Mouse (Mus musculus) MEL (cell line): ENCODE measurements at regions not wholly inside any gene's neighbourhood (a gene's known extent, or its start where the extent isn't known, plus 50 kb on each side); places are given as distances from the start of the nearest gene placed in this dataset.

ENCODE experiments used
- DNase-seq: peaks from one replicate; pipeline ENCODE4 v3.0.0; 2011; ENCODE audit warnings: low read depth, low spot score
- H3K27ac ChIP-seq: 2 replicates; pipeline ENCODE4 v1.5.1; 2012; ENCODE audit warnings: low read depth, mild to moderate bottlenecking, control low read depth, low read length, moderate library complexity; ENCODE audit not compliant: control insufficient read depth
- H3K27me3 ChIP-seq, 2 experiments: fragments of 150-350 bp in 1 of 2; sonication (generic) in 1 of 2; 2 replicates each; pipeline ENCODE4 v1.6.1; 2012; ENCODE audit warnings: low read length in 2 of 2, mild to moderate bottlenecking in 2 of 2, improper control_type of control experiment in 1 of 2, moderate library complexity in 1 of 2; ENCODE audit not compliant: insufficient read depth in 2 of 2, control insufficient read depth in 1 of 2
- H3K36me3 ChIP-seq, 2 experiments: 2 replicates each; pipeline ENCODE4 v1.6.1; 2012 to 2014; ENCODE audit warnings: low read length in 2 of 2, improper control_type of control experiment in 1 of 2, inconsistent platforms in 1 of 2, mild to moderate bottlenecking in 1 of 2; ENCODE audit not compliant: insufficient read depth in 2 of 2, control insufficient read depth in 1 of 2
- H3K4me1 ChIP-seq, 2 experiments: fragments of 150-350 bp in 1 of 2; sonication (generic) in 1 of 2; 2 replicates each; pipeline ENCODE4 v1.6.1; 2012; ENCODE audit warnings: low read length in 2 of 2, improper control_type of control experiment in 1 of 2, mild to moderate bottlenecking in 1 of 2; ENCODE audit not compliant: insufficient read depth in 2 of 2, control insufficient read depth in 1 of 2
- H3K4me3 ChIP-seq, 2 experiments: fragments of 150-350 bp in 1 of 2; sonication (generic) in 1 of 2; 2 replicates each; pipeline ENCODE4 v1.5.1; 2012; ENCODE audit warnings: low read depth in 2 of 2, low read length in 2 of 2, mild to moderate bottlenecking in 2 of 2, moderate library complexity in 2 of 2, control low read depth in 1 of 2, improper control_type of control experiment in 1 of 2; ENCODE audit not compliant: control insufficient read depth in 1 of 2, insufficient read depth in 1 of 2
- H3K79me2 ChIP-seq: 2 replicates; pipeline ENCODE4 v1.6.1; 2012; ENCODE audit warnings: mild to moderate bottlenecking, low read length, moderate library complexity; ENCODE audit not compliant: control insufficient read depth, poor library complexity, insufficient read depth
- H3K9ac ChIP-seq: 2 replicates; pipeline ENCODE4 v1.6.1; 2012; ENCODE audit warnings: low read depth, mild to moderate bottlenecking, control low read depth, low read length, moderate library complexity; ENCODE audit not compliant: control insufficient read depth, poor library complexity, severe bottlenecking
- H3K9me3 ChIP-seq: fragments of 150-350 bp; sonication (generic); replicated peaks from 2 replicates; pipeline ENCODE4 v1.6.1; 2012; ENCODE audit warnings: mild to moderate bottlenecking, low read length, improper control_type of control experiment, moderate library complexity; ENCODE audit not compliant: insufficient read depth
- CHD1 ChIP-seq: IDR thresholded peaks from 2 replicates; pipeline ENCODE4 v1.6.1; 2012; ENCODE audit warnings: low read depth, mild to moderate bottlenecking, inconsistent platforms, low read length, improper control_type of control experiment
- CTCF ChIP-seq, 3 experiments: IDR thresholded peaks in 2 of 3; conservative IDR thresholded peaks in 1 of 3; 2 replicates each; pipeline ENCODE4 v1.5.1; 2011 to 2012; ENCODE audit warnings: low read length in 3 of 3, low read depth in 2 of 3, mild to moderate bottlenecking in 2 of 3, improper control_type of control experiment in 1 of 3, inconsistent platforms in 1 of 3, mixed read lengths in 1 of 3, moderate library complexity in 1 of 3; ENCODE audit not compliant: control insufficient read depth in 1 of 3, insufficient read depth in 1 of 3, poor library complexity in 1 of 3, severe bottlenecking in 1 of 3
- E2F4 ChIP-seq: IDR thresholded peaks from 2 replicates; pipeline ENCODE4 v1.6.1; 2011; ENCODE audit warnings: low read depth, low read length, improper control_type of control experiment, borderline replicate concordance
- EP300 ChIP-seq, 2 experiments: IDR thresholded peaks; 2 replicates each; pipeline ENCODE4 v1.6.1; 2011; ENCODE audit warnings: improper control_type of control experiment in 2 of 2, low read length in 2 of 2, low read depth in 1 of 2, mild to moderate bottlenecking in 1 of 2
- GATA1 ChIP-seq: IDR thresholded peaks from 2 replicates; pipeline ENCODE4 v1.6.1; 2011; ENCODE audit warnings: low read depth, low read length, improper control_type of control experiment
- JUND ChIP-seq: IDR thresholded peaks from 2 replicates; pipeline ENCODE4 v1.6.1; 2011; ENCODE audit warnings: low read depth, mild to moderate bottlenecking, improper control_type of control experiment, low read length
- MAFK ChIP-seq: IDR thresholded peaks from 2 replicates; pipeline ENCODE4 v1.6.1; 2011; ENCODE audit warnings: low read depth, mild to moderate bottlenecking, low read length, improper control_type of control experiment, borderline replicate concordance
- MEF2A ChIP-seq: IDR thresholded peaks from 2 replicates; pipeline ENCODE4 v1.6.1; 2014; ENCODE audit warnings: low read depth, mild to moderate bottlenecking, inconsistent platforms, low read length, improper control_type of control experiment; ENCODE audit not compliant: poor library complexity, insufficient replicate concordance, severe bottlenecking; ENCODE audit errors: extremely low read depth
- MXI1 ChIP-seq: IDR thresholded peaks from 2 replicates; pipeline ENCODE4 v1.6.1; 2011; ENCODE audit warnings: mild to moderate bottlenecking, low read depth, low read length, improper control_type of control experiment
- MYC ChIP-seq: IDR thresholded peaks from 2 replicates; pipeline ENCODE4 v1.6.1; 2011; ENCODE audit warnings: low read depth, mild to moderate bottlenecking, low read length, improper control_type of control experiment, moderate library complexity
- POLR2AphosphoS5 ChIP-seq: IDR thresholded peaks from 2 replicates; pipeline ENCODE4 v1.6.1; 2012; ENCODE audit warnings: low read depth, borderline replicate concordance, mild to moderate bottlenecking, inconsistent platforms, low read length, moderate library complexity, mixed read lengths
- TAL1 ChIP-seq: IDR thresholded peaks from 2 replicates; pipeline ENCODE4 v1.6.1; 2012; ENCODE audit warnings: mild to moderate bottlenecking, inconsistent platforms, low read length, moderate library complexity, mixed read lengths
- TBP ChIP-seq: IDR thresholded peaks from 2 replicates; pipeline ENCODE4 v1.8.0; 2011; ENCODE audit warnings: low read depth, low read length, improper control_type of control experiment
- TCF12 ChIP-seq: IDR thresholded peaks from 2 replicates; pipeline ENCODE4 v1.6.1; 2014; ENCODE audit warnings: low read depth, mild to moderate bottlenecking, inconsistent platforms, low read length, improper control_type of control experiment, moderate library complexity
- USF2 ChIP-seq, 2 experiments: IDR thresholded peaks; 2 replicates each; pipeline ENCODE4 v1.6.1; 2011 to 2012; ENCODE audit warnings: improper control_type of control experiment in 2 of 2, low read length in 2 of 2, borderline replicate concordance in 1 of 2, inconsistent platforms in 1 of 2, low read depth in 1 of 2, mild to moderate bottlenecking in 1 of 2; ENCODE audit not compliant: insufficient read depth in 1 of 2
- ZC3H11A ChIP-seq: IDR thresholded peaks from 2 replicates; pipeline ENCODE4 v1.6.1; 2012; ENCODE audit warnings: low read depth, mild to moderate bottlenecking, inconsistent platforms, low read length, improper control_type of control experiment
- ZKSCAN1 ChIP-seq: IDR thresholded peaks from 2 replicates; pipeline ENCODE4 v1.6.1; 2012; ENCODE audit warnings: low read depth, mild to moderate bottlenecking, inconsistent platforms, low read length, improper control_type of control experiment, moderate library complexity
- ZMIZ1 ChIP-seq: IDR thresholded peaks from 2 replicates; pipeline ENCODE4 v1.6.1; 2012; ENCODE audit warnings: low read depth, mild to moderate bottlenecking, inconsistent platforms, low read length, improper control_type of control experiment, moderate library complexity

DNA sequence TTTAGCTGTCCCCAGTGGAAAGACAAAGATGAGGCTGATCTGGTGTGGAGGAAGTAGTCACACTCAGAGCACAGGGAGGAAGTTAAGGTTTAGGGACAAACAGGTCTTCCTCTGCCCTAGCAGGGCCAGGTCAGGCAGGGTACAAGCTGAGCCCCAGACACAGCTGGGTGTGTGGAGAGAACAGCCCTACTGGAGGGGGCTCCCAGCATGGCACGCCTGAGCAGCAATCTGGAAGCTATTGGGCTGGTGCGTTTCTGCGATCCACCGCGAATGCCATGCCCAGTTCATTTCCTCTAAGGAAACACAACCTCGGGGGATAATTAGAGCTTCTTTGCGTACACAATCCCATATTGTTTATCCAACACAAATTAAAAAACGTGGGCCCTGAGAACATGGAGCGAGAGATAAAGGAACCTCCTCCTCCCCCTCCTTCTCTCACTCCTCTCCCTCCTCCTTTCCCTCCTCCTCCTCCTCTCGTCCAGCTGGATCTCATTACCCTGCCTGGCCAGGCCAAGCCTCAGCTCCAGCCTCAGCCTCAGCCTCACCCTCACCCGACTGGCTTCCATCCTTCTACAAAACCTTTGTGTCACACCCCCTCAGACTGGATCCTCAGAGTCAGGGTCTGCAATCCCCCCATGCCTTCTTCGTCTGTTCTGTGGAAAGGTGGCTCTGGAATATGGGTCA is 81.2 kb downstream of the Pja1 start:
- Histone ChIP-seq H3K4me1 (no peaks in the 10 kb centered on the region), H3K27ac (no peak overlapping the region), H3K9ac (no peak overlapping the region), H3K36me3 (no peaks in the 10 kb centered on the region), H3K27me3 (no peaks in the 10 kb centered on the region), H3K9me3 (no peaks in the 10 kb centered on the region), H3K79me2 (no peaks in the 10 kb centered on the region), H3K4me3 (no peak overlapping the region)
- DNase-seq = no peak
- TF ChIP-seq MEF2A = no peak
- no peak for TF ChIP-seq JUND
- no peak for TF ChIP-seq USF2 (IDR thresholded peaks at IDR 0.05; ENCODE audit: borderline replicate concordance in 1 of 2, insufficient read depth in 1 of 2, low read depth in 1 of 2, low read length in 2 of 2)
- no peak for TF ChIP-seq E2F4

DNA sequence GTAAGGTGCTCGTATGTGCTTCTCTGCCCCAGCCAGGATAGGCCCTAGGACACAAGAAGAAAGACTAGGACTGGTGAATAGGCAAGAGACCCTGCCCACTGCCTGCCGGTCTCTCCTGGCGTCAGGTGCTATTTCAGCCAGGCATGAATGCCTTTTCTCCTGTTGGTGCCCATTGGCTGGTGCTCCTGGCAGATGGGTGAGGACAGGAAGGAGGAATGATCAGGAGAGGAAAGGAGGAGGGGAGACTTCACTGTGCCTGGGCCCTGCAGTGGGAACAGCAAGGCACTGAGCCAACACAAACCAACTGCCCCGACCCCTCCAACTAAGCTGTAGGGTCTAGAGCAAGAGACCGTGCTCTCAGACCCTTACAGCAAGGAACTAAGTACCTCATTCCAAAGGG is 100.4 kb downstream of the Pja1 start:
- DNase-seq = no peak
- TF ChIP-seq EP300 (IDR thresholded peaks at IDR 0.05; ENCODE audit: low read depth in 1 of 2, low read length in 2 of 2) (no peak), MYC (no peak), ZMIZ1 (no peak), MAFK (no peak), POLR2AphosphoS5 (no peak), TBP (no peak), USF2 (IDR thresholded peaks at IDR 0.05; ENCODE audit: borderline replicate concordance in 1 of 2, insufficient read depth in 1 of 2, low read depth in 1 of 2, low read length in 2 of 2) (no peak), E2F4 (no peak), ZC3H11A (no peak), CHD1 (no peak), CTCF (IDR thresholded peaks at IDR 0.05 in 2 of 3, conservative IDR thresholded peaks at IDR 0.05 in 1 of 3; ENCODE audit: control insufficient read depth in 1 of 3, insufficient read depth in 1 of 3, low read depth in 2 of 3, low read length in 3 of 3, poor library complexity in 1 of 3, severe bottlenecking in 1 of 3) (no peak), GATA1 (no peak), MEF2A (no peak), TAL1 (no peak), MXI1 (no peak), TCF12 (no peak), ZKSCAN1 (no peak)
- TF ChIP-seq, all 39 proteins: peak for 0
- Histone ChIP-seq H3K9ac (no peak overlapping the region), H3K36me3 (no peaks in the 10 kb centered on the region), H3K4me1 (no peaks in the 10 kb centered on the region), H3K27ac (no peak overlapping the region), H3K27me3 (no peaks in the 10 kb centered on the region; a peak in 1 of 4 replicates), H3K9me3 (no peaks in the 10 kb centered on the region), H3K4me3 (no peak overlapping the region), H3K79me2 (no peaks in the 10 kb centered on the region)
